In the genomic region with DNA sequence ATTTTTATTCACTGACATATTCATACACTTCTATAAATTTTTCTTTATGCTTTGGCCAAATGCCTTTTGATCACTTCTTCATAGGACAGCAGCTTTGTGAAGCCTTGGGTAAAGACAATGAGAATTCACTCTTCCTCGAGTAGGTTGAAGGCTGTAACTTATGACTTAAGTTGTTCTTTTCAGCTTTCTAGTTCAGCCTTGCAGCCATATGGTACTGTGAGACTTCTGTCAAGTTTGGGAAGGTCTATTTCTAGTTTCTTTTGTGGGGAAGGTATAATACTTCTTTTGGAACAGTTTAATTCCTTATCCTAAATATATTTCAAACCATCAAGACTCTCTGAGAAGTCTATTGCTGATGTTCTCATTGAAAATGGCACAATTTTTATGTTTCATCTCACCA, we compare ENCODE assay signal across 29 mouse cellular contexts.
"Had no signal": no experiment of that assay in that cellular context is flagged by ENCODE, and none has a peak within 500 bp of the region (broad histone marks: within the 10 kb centered on the region; RNA-seq: fewer than 3 reads in every experiment).

No protein-coding gene starts in this region.

- H3K27ac ChIP-seq: limb, embryonic 10.5 days; limb, embryonic 12.5 days; limb, embryonic 13.5 days; limb, embryonic 15.5 days; liver, embryonic 12.5 days; liver, embryonic 13.5 days; liver, embryonic 14.5 days; liver, embryonic 15.5 days; lung, embryonic 15.5 days; macrophage; midbrain, embryonic 12.5 days; midbrain, embryonic 13.5 days; midbrain, embryonic 15.5 days; neural tube, embryonic 12.5 days had no signal

- H3K36me3 ChIP-seq: limb, embryonic 10.5 days; limb, embryonic 12.5 days; limb, embryonic 13.5 days; limb, embryonic 15.5 days; liver, embryonic 12.5 days; liver, embryonic 13.5 days; liver, embryonic 15.5 days; lung, embryonic 15.5 days; midbrain, embryonic 12.5 days; midbrain, embryonic 13.5 days; midbrain, embryonic 15.5 days; neural tube, embryonic 12.5 days had no signal

- H3K9me3 ChIP-seq: limb, embryonic 10.5 days; limb, embryonic 12.5 days; limb, embryonic 13.5 days; limb, embryonic 15.5 days; liver, embryonic 12.5 days; liver, embryonic 13.5 days; liver, embryonic 15.5 days; lung, embryonic 15.5 days; megakaryocyte, embryonic 14.5 days; midbrain, embryonic 12.5 days; midbrain, embryonic 13.5 days; midbrain, embryonic 15.5 days; neural tube, embryonic 12.5 days had no signal

- H3K27me3 ChIP-seq: limb, embryonic 12.5 days; limb, embryonic 13.5 days; limb, embryonic 15.5 days; liver, embryonic 12.5 days; liver, embryonic 13.5 days; liver, embryonic 15.5 days; lung, embryonic 15.5 days; megakaryocyte, embryonic 14.5 days; midbrain, embryonic 12.5 days; midbrain, embryonic 13.5 days; midbrain, embryonic 15.5 days; neural tube, embryonic 12.5 days had no signal

- H3K4me1 ChIP-seq: limb, embryonic 12.5 days; limb, embryonic 13.5 days; limb, embryonic 15.5 days; liver, embryonic 12.5 days; liver, embryonic 13.5 days; liver, embryonic 15.5 days; lung, embryonic 15.5 days; megakaryocyte, embryonic 14.5 days; midbrain, embryonic 12.5 days; midbrain, embryonic 13.5 days; midbrain, embryonic 15.5 days; neural tube, embryonic 12.5 days had no signal

- DNase-seq: left cerebral cortex, postnatal 4 days; liver; liver, embryonic 13.5 days; liver, postnatal 0 days; lung, adult 18-20 months; lung, adult 2 months; lung, embryonic 14.5 days; lung, postnatal 10 days; lung, postnatal 14 days; lung, postnatal 36 days; lung, postnatal 4 days; midbrain, embryonic 14.5 days had no signal

- ATAC-seq: liver, embryonic 12.5 days; liver, postnatal 0 days; lung, postnatal 0 days; midbrain, embryonic 13.5 days; midbrain, embryonic 15.5 days; midbrain, embryonic 16.5 days had no signal

- H3K4me3 ChIP-seq: limb, embryonic 10.5 days; limb, embryonic 12.5 days; limb, embryonic 13.5 days; limb, embryonic 15.5 days; liver, embryonic 12.5 days; liver, embryonic 13.5 days; liver, embryonic 15.5 days; lung, embryonic 15.5 days; megakaryocyte, embryonic 14.5 days; midbrain, embryonic 12.5 days; midbrain, embryonic 13.5 days; midbrain, embryonic 15.5 days; myocyte; neural tube, embryonic 12.5 days had no signal
